Mouse (Mus musculus) olfactory bulb, adult 2 months (tissue): ENCODE results near the gene Creb5.

Experiments used
- CTCF ChIP-seq: fragments of 200-500 bp; IDR thresholded peaks from 2 replicates; pipeline ENCODE4 v1.5.1; 2012; ENCODE audit warnings: low read depth, mild to moderate bottlenecking, low read length, moderate library complexity; ENCODE audit not compliant: insufficient read depth
- POLR2A ChIP-seq: fragments of 200-500 bp; IDR thresholded peaks from 2 replicates; pipeline ENCODE4 v1.6.1; 2012; ENCODE audit warnings: mild to moderate bottlenecking, low read depth, low read length, moderate library complexity; ENCODE audit not compliant: insufficient read depth

DNA sequence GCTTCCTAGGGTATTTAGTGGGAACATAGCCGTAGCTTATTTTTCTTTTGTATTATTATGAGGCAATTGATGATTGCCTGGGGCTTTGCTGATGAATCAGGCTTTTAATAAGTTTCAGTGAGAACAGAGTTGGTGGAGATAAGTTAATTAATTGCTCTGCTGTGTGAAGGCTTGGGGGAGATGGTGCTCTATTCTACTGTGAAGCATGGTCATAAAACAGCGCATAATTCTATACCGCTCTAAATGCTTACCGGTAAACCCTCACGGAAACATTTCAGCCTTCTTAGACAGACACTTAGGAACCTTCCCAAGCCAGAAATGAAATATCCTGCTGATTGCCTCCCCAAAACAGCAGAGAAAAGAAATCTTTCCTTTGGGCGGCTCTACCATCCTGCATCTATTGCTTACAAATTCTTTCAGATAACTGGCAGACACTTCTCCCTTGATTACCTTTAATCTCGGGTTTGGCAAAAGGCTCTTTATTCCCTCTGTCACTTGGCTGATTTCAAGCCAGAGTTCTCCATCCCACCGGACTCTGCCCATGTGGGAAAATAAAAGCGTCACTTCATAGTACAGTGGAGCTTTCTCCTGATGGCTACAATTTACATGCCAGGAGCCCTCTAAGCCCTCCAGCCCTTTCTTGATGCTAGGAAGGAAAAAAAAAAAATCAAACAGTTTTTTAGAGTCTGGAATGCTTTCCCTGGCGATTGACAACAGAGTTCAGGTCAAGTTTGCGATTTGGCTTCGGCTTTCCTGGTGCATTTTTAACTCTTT lies 19.2 kb upstream of the Creb5 start:
- TF ChIP-seq CTCF = no peak
- no peak for TF ChIP-seq POLR2A
